Mouse (Mus musculus) hematopoietic multipotent progenitor cell, adult 10-12 weeks (in vitro differentiated cells): Measurements from ENCODE around the gene Dpy30. TPM values are rescaled to one million over a fixed set of nuclear protein-coding genes. Genes with fewer than 3 reads are reported as not detected.

ENCODE experiments used
- polyA plus RNA-seq: library from polyadenylated mRNA; stranded (reverse); fragments of >175 nt; gene quantifications from 2 replicates; pipeline ENCODE4 v1.2.3, GENCODE M21; 2012; ENCODE audit warnings: low replicate concordance

Gene Dpy30
- polyA plus RNA-seq: 10.8 and 37.6 TPM in 2 replicates

GRCm38 (mm10) chr17:74323844-74324243 is at the start of gene Dpy30:
Dpy30 (minus strand) TSS chr17:74323944.

GRCm38 (mm10) chr17:74338937-74339804 is 15.4 kb upstream of the Dpy30 start, which contains the start of gene Spast:
Spast (plus strand) TSS chr17:74338987.

GRCm38 (mm10) chr17:74295026-74295970 is 28.4 kb downstream of the Dpy30 start, which contains the start of gene Memo1:
Memo1 (minus strand) TSS chr17:74295521.

Other genes with a start within 250 kb of the Dpy30 start
- 15.4 and 27.2 TPM in 2 replicates for gene Memo1, start 28.4 kb downstream of the Dpy30 start, polyA plus RNA-seq
- 7.0 and 14.9 TPM in 2 replicates for gene Spast, start 15.0 kb upstream of the Dpy30 start, polyA plus RNA-seq
- gene Slc30a6, start 71.7 kb upstream of the Dpy30 start, polyA plus RNA-seq: 2.2 and 2.4 TPM in 2 replicates
- 1.2 and 1.5 TPM in 2 replicates for gene Nlrc4, start 135.2 kb upstream of the Dpy30 start, polyA plus RNA-seq
- gene Yipf4, start 165.5 kb upstream of the Dpy30 start, polyA plus RNA-seq: 26.6 and 47.0 TPM in 2 replicates
- 46.3 and 47.2 TPM in 2 replicates for gene Birc6, start 204.4 kb upstream of the Dpy30 start, polyA plus RNA-seq